Mouse (Mus musculus): ENCODE measurements around the gene B4galnt2. TPM values are rescaled to one million over a fixed set of nuclear protein-coding genes. Genes with fewer than 3 reads are reported as not detected.
A peak's percentile ranks its signal among the peaks of the same experiment; 100 is the strongest.

The B4galnt2 gene
- total RNA-seq, 2 experiments from 2014 or later = not detected

DNA sequence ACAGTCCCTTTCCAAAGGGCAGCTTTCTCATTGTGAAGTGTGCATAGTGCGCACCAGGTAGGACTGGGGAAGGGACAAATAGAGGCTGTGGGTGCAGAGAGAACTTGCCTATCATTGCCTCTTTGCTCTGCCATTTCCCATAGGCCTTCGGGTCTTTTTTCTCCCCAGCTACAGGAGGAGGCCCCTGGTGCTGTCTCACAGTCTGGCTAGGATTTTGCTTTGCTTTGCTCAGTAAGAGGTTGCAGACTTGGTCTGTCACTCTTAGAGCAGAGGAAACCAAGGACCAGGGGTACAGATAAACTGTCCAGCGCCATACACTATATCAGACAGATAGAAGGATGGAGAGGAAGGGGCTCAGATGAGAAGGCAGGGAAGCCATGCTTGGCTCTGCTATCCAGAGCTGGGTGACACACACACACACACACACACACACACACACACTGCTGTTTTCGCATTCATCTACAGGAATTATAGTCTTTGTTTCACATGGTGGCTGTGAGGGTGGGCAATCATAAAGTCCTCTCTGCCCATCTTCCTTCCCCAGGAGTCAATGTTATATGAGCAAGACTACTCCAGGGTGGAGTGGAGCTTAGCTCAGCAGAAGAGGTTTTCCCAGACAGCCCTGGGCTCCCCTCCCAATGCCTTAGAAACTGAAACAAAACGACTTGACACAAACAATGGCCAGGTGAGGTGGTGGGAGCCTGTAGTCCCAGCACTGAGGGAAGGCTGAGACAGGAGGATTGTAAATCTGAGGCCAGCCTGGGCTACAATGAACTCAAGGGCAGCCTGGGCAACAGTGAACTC, 73.8 kb downstream of the B4galnt2 start:
- no peak for DNase-seq (ENCODE audit: low spot score in 2 of 2)

DNA sequence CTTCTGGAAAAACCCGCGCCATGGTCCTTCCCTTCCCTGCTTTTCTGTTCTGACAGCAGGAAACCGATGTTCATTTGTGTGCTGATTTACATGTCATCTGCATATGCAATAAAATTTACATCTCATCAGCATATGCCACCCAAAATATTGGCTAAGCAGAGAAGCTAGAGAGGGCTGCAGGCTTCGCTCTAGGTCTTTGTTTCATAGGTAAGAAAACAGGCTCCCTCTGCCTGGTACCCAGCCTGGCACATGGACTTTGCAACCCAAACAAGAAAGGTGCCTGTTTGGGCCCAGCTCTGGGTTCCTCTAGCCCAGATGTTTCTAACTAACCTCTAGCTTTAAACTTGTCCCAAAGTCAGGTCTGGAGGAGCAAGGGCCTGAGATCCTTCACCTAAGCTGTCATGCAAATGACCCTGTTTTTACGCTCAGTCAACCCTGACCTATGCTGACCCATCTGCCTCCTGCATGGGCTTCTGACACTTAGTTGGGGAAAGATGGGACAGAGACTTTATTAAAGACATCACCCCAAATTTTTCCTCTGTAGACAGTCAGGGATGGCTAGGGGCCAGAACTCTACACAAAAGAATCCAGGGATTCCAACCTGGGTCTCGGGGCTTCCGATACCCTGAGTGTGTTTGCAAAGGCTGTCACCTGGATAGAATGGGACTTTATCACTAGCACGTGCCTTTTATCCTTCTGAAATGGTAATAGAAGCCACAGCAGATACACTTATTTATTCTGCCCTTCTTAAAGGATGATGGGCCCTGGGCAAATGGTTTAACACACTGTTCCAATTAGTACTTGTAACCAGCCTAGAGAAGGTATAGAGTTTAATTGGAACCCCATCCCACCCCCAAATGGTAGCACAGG, 75.5 kb downstream of the B4galnt2 start:
- DNase-seq (ENCODE audit: low spot score in 2 of 2) = no peak

- DNase-seq (ENCODE audit: low spot score in 2 of 2) = no peak
Observed at GRCm38 (mm10) chr11:95838598-95838997, 76.1 kb downstream of the B4galnt2 start.

- DNase-seq (ENCODE audit: low spot score in 2 of 2) = no peak
Observed at GRCm38 (mm10) chr11:95837059-95837458, 77.6 kb downstream of the B4galnt2 start, which contains the start of gene Gngt2. Gngt2 (plus strand) TSS chr11:95837216.

DNA sequence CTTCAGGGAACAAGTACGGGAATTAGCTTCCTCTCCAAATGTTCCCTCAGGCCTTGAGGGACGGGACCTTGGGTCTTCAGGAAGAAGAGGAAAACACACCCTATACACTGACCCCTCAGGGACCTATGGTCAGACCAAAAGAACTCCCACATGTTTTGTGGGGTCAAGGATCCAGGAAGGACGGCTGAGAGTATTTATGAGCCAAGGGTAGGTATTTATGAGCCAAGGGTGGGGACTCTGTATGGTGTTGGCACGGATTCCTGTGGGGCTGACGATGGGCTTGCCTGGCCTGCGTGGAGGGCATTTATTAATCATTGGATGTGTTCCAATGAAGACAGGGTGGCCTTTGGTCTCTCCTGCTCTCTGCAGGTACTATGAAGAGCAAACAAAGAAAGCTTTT, 78.3 kb downstream of the B4galnt2 start:
- DNase-seq (ENCODE audit: low spot score in 2 of 2) = no peak

DNA sequence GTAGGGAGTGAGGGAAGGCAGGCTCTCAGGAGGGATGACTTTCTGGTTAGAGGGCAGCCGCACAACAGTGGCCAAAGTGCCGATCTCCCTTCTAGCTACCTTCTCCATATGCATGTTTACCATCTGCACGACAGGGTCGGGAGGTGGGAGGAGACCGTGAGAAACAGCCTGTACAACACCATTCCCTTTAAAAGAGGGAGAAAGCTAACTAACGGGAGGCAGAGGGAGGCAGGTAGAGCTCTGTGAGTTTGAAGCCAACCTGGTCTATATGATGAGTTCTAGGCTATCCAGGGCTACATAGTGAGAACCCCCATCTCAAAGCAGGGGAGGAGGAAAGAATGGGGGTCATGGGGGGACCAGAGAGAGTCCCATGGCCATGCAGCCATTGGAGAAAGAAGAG, 78.9 kb downstream of the B4galnt2 start:
- DNase-seq (ENCODE audit: low spot score in 2 of 2) = no peak

- DNase-seq (ENCODE audit: low spot score in 2 of 2) = no peak
Observed at GRCm38 (mm10) chr11:95834742-95835710, 79.7 kb downstream of the B4galnt2 start.

- no peak for DNase-seq (ENCODE audit: low spot score in 2 of 2)
Observed at GRCm38 (mm10) chr11:95834143-95834667, 80.5 kb downstream of the B4galnt2 start.

- no peak for DNase-seq (ENCODE audit: low spot score in 2 of 2)
Observed at GRCm38 (mm10) chr11:95833631-95834142, 81.0 kb downstream of the B4galnt2 start.

GRCm38 (mm10) chr11:95833006-95833570, 81.6 kb downstream of the B4galnt2 start:
- DNase-seq (ENCODE audit: low spot score in 2 of 2) = no peak

DNA sequence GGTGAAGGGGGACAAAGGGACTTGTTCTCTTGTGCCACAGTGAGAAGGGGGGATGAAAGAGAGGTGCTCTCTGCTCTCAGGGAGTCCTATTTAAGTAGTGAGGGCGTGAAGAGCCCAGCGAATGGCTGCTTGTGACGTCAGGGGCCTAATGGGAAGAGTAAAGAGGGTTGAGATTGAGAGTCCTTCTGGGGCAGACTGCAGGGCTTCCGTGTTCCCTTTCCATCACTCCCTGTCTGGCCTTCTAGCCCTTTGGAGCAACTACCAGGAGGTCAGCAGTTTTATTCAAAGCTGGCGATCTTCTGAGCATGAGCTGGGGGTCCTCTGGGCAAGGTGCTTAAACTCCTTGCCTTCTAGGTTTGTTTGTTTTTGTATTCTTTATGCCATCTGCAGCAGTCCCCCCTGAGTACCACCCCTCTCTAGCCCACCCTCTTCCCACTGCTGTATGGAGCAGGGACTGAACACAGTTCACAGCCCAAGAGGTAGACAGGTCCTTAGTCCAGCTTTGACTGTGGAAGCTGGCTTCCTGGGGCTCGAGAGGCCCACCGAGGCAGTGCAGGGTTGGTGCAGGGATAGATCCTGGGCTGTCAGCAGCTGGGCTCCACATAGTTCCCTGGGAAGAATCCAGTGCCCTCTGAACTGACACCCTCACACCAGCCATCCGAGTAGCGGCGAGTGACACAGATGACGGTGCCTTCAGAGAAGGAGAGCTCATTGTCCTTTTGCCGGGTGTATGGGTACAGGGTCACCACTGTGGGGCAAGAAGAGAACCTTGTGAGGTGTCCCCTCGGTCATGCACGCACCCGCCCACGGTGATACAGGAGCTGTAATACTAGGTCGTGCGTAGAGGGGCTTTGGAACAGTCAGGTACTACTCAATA, 82.3 kb downstream of the B4galnt2 start:
- DNase-seq (ENCODE audit: low spot score in 2 of 2) = no peak

DNA sequence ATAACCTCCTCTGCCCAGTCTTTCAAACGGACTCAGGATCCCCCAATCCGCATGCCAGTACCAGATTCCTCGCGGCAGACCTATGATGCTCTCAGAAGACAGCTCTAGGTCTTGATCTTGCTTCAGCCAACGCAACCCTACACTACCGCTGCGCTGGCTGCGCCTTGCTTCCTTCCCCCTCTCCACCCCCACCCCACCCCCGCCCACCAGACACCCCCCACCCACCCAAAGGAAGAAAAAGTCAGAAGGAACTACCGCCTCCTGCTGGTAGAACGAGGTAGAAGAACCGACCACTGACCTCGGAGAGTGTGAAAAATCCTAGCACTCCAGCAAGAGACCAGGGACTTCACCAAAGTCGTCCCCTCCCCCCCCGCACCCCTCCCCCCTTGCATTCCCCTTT, 83.0 kb downstream of the B4galnt2 start:
- DNase-seq (ENCODE audit: low spot score in 2 of 2) = no peak

DNA sequence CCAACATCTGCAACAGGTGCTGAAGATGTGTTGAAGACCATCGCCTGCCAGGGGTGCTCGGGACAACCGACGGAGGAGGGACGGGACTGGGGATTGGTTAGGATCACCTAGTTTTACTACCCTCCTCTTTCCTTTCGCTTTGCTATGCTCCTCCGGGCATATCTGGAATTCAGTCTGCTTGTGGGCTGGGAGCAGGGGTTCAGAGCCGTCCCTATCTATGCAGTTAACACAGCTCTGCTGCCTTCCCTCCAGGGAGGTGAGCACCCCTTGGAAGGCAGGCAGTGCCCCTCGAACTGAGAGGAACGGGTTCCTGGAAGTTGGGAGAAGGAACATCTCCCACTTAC, 83.4 kb downstream of the B4galnt2 start:
- no peak for DNase-seq (ENCODE audit: low spot score in 2 of 2)

DNA sequence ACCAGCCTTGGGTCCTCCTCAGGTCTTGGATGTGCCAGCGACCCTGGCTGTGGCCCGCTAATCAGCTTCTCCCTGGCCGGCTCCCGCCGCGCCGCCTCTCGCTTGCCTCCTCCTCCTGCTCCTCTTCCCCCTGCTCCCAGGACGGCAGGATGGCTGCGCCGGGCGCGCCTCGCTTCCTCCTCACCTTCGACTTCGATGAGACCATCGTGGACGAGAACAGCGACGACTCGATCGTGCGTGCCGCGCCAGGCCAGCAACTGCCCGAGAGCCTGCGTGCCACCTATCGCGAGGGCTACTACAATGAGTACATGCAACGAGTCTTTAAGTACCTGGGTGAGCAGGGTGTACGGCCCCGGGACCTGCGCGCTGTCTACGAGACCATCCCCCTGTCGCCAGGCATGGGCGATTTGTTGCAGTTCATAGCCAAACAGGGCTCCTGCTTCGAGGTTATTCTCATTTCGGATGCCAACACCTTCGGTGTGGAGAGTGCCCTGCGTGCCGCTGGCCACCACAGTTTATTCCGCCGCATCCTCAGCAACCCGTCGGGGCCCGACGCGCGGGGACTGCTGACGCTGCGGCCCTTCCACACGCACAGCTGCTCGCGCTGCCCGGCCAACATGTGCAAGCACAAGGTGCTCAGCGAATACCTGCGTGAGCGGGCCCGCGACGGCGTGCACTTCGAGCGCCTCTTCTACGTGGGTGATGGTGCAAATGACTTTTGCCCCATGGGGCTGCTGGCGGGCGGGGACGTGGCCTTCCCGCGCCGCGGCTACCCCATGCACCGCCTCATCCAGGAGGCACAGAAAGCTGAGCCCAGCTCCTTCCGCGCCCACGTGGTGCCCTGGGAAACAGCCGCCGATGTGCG, 84.0 kb downstream of the B4galnt2 start:
- no peak for DNase-seq (ENCODE audit: low spot score in 2 of 2)

DNA sequence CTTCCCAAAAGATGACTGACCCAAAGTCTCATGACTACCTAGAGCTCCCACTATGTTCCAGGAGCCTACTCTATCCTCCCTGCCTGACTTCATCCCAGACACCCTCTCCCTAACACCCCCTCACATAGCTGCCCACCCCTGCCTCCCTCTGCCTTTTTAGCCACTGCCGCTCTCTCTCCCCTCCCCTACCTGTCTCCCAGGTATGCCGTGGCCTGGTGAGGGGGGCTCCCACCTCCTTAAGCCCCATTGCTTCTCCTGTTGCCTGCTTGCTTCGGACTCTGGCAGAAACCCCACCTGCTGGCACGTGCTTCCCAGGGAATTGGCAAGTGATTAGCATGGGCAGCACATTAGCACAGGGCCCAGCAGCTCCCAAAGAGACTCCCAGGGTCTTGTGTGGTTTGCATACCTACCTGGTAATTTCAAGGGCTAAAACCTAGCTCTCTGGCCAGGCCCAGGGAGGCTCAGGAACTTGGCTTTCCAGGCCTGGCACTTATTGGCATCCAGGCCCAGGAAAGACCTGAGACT, 85.1 kb downstream of the B4galnt2 start:
- DNase-seq (ENCODE audit: low spot score in 2 of 2) = no peak

- DNase-seq (ENCODE audit: low spot score in 2 of 2) = no peak
Observed at GRCm38 (mm10) chr11:95828181-95828964, 86.3 kb downstream of the B4galnt2 start.

DNA sequence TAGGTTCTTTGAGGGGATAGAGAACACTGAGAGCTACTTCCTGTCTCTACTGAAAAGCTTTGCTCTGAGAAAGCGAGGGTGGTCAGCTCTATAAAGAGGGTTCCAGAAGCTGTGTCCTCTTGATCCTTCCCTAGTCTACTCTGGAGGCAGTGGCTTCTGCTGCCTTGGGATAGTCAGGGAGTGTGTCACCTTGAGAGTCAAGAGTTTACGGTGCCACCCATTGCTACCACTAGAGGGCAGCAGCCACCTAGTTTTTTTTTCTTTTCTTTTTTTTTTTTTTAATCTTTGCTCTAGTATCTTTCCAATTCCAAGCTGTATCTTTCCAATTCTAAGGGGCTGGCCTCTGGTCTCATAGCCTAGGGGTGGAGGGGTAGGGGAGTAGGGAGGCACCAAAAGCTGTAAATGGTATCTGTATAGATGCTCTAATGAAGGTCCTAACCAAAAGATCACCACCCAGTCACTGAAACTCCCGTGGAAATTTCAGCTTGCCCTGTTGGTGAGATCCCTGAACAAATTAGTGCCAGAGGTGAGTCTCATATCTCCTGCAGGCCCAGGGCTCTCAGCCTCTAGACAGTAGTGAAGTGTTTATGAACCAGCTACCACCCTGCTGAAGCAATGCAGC, 87.1 kb downstream of the B4galnt2 start:
- DNase-seq (ENCODE audit: low spot score in 2 of 2) = peak in 1 of 2 experiments; percentile 81

Data from layer of hippocampus, adult 18-20 months (tissue).